Mouse (Mus musculus) T-helper 2 cell (primary cell): Measurements from ENCODE around the gene Slc43a2.

Source experiments
- in situ Hi-C: fragments of 300-600 bp; cut with MboI, MseI; formaldehyde crosslinking; loops from one replicate; pipeline ENCODE4 v1.15.1; 2025; ENCODE audit warnings: high pct_unique_total_duplicates

Gene Slc43a2

GRCm38 (mm10) chr11:75529771-75530170 is 1.7 kb upstream of the Slc43a2 start:
- in situ Hi-C loops = loop anchor here (5.0 kb wide), 1 partner anchor 43 kb away; no protein-coding TSS in a partner anchor

DNA sequence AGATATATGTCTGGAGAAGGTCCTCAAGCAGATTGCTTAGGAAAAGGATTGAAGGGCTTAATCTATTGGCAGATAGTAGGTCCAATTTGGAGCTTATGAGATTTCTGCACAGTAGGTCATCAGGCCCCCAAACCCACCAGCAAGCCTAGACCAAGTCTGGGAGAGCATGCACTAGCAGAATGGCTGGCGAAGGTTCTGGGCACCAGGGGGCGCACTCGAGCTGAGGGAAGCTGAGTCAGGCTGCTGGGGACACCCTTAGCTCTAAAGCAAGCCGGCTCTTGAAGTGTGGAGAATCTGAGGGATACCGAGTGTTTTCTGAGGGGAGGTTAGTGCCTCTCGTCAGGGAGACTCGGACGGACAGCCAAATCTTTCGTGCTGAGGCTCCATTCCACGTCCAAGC is 1.2 kb upstream of the Slc43a2 start:
- in situ Hi-C loops = loop anchor here (5.0 kb wide), 1 partner anchor 42 kb away; no protein-coding TSS in a partner anchor

- in situ Hi-C loops = loop anchor here (5.0 kb wide), 1 partner anchor 41 kb away; no protein-coding TSS in a partner anchor
These were observed 585 bp upstream of the Slc43a2 start for GRCm38 (mm10) chr11:75530845-75531373.

DNA sequence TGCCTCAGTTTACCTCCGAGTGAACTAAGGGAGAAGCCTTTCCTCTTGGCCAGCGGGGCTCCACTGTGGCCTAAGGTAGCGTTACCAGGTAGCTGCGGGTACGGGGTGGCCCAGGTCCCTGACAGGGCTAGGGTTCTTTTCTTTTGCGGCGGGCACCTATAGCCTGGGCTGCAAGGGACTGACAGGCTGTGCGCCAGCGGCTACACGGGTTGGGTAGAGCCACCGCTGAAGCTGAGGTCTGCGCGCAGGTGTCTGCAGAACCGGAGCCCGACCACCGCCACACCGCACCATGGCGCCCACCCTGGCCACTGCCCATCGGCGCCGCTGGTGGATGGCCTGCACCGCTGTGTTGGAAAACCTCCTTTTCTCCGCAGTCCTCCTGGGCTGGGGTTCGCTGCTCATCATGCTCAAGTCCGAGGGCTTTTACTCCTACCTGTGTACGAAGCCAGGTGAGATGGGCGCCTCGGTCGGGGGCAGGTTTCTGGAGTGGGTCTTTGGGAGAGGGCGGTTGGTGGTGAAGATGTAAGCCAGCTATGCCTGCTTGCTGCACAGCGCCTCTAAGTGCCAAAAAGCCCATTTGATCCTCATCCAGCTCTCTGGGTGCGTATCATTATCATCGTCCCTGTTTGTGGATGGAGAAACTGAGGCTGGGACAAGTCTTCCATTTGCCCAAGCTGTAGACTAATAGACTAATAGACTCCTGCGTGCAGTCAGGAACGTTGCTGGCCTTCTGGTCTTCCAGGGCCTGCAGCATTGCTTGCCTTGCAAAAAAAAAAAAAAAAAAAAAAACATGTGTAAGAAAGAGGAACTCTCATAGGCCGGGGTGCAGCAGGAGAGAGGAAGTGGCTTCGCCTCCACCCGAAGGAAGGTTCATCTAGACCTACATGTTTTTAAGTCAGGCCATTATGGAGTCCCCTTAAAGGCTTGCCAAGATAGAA is 1.1 kb downstream of the Slc43a2 start:
- in situ Hi-C loops = loop anchor here (5.0 kb wide), 1 partner anchor 40 kb away; no protein-coding TSS in a partner anchor

GRCm38 (mm10) chr11:75533314-75534015 is 2.0 kb downstream of the Slc43a2 start:
- in situ Hi-C loops = loop anchor here (5.0 kb wide), 1 partner anchor 39 kb away; no protein-coding TSS in a partner anchor

GRCm38 (mm10) chr11:75534286-75535033 is 3.0 kb downstream of the Slc43a2 start:
- in situ Hi-C loops = loop anchor here (5.0 kb wide), 1 partner anchor 38 kb away; no protein-coding TSS in a partner anchor

DNA sequence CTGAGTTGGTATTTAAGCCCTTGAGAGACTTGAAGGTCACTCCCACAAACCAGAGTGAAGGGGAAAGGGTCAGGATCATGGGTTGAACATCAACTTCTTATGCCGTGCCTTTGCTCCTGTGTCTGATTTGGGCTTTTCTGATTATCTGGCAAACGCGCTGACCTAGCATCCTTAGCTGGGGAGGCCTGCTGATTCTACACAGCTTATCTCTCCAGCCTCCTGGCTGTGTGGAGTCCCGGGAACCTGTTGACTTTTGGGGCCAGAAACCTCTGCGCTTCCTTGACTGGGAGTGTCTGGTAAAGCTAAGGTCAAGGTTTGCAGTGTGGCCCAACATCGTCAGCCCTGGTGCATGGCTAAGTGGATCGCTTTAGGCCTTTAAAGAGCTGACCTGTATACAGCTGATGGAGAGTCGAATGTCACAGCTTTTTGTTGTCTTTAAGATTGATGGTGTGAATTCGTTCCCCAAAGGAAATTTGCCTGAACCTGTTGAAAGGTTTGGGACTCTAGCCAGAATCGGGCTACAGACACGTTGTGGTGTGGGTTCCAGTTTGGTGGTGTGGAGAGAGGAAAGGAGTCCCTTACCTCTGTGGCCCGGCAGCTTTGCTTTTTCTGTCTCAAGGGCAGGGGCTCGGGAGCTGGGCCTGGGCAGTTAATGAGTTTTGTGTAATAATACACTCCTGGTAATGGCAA is 3.8 kb downstream of the Slc43a2 start:
- in situ Hi-C loops = no loop called here

- in situ Hi-C loops = no loop called here
These were observed 4.9 kb downstream of the Slc43a2 start for GRCm38 (mm10) chr11:75536255-75537024.

GRCm38 (mm10) chr11:75537025-75537414 is 5.5 kb downstream of the Slc43a2 start:
- in situ Hi-C loops = no loop called here

GRCm38 (mm10) chr11:75537491-75538183 is 6.1 kb downstream of the Slc43a2 start:
- in situ Hi-C loops = no loop called here

DNA sequence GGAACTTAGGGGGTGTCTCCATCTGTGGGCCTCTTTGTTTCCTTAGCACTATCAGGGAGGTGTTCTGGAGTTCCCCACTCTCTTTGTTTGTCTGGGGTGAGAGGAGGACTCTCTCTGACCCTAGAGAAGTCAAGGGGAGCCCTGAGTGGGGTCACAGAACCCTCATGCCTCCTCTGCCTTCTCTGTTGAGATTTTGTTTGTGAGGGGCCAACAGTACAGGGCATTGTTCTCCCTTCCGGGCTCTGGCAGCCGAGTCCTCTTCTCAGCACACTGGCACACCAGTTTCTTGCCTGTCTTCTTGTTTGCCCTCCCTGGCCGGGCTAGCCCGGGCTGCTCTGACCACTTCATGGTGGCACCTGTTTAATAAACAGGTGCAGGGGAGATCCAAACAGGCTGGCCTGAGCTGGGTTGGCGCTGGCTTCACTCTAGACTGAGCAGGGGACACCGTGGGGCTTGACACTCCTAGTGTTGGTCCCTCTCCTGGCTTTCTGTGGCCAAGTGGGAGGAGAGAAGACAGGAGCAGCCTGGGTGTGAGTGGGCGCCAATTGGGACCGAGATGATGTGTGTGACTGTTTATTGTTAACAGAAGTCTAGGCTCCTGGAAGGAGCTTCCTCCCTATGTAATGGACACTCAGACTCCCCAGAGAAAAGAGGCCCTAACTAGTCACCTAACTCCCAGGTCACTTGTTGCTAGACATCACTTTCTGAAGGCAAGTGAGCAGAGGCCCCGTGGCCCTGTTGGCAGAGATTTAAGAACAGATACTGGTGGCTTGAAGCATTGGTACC is 6.9 kb downstream of the Slc43a2 start:
- in situ Hi-C loops = no loop called here

DNA sequence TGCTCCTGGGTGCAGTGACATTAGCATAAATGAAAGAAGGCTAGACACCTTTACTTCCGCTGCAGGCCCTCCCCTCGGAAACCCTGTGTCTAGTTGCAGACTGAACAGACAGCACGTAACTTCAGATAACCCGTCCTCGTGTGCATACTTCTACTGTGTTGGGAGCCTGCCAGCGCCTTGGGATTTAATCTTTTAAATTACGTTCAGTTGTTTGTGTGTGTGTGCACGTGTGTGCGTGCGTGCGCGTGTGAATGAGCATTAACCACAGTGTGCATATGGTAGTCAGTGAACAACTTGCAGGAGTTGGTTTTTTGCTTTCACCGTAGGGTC is 7.4 kb downstream of the Slc43a2 start:
- in situ Hi-C loops = no loop called here

GRCm38 (mm10) chr11:75540209-75540608 is 8.7 kb downstream of the Slc43a2 start:
- in situ Hi-C loops = no loop called here

DNA sequence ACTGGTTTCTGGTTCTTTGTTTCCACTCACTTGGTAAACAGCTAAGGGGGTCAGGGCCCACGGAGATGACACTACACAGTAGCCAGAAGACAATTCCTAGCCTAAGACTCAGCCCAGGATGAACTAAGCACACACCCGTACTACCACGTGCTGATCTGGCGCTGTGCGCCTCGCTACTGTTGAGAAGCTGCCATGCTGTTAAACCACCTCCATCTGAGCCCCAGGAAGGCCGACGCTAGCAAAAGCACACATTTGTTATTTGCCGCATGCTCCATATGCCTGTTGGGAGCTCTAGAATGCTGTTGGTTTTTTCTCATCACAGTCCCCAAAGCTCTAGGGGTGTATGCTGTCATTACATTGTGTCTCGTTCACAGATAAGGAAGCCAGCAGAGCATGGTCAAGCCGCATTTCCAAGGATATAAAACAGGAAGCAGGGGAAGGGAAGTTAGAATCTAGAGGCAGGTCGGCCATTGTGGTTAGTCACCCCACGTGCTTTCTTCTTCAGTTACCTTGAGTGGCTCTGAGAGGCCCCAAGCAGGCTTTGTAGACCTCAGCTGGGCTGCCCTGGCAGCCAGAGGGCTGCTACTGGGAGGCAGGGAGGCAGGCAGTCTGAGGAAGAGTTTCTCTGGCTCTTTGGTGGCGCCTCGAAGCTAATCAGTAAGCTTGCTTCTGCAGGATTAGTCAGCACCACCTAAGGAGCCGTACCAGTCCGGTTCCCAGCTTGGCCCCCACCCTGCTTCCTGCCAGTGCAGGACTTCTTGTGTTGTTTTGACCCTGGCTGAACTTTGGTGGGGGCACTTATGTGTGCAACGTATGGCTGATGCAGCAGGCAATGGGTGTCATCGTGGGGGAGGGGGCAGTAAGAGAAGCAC is 9.5 kb downstream of the Slc43a2 start:
- in situ Hi-C loops = no loop called here

- in situ Hi-C loops = no loop called here
These were observed 13.2 kb downstream of the Slc43a2 start for GRCm38 (mm10) chr11:75544713-75545112.

GRCm38 (mm10) chr11:75546057-75546456 is 14.6 kb downstream of the Slc43a2 start:
- in situ Hi-C loops = no loop called here

- in situ Hi-C loops = no loop called here
These were observed 18.2 kb downstream of the Slc43a2 start for GRCm38 (mm10) chr11:75549658-75550111.
